Mouse (Mus musculus) kidney, adult 2 months (tissue): ENCODE measurements at regions not wholly inside any gene's neighbourhood (a gene's known extent, or its start where the extent isn't known, plus 50 kb on each side); places are given as distances from the start of the nearest gene placed in this dataset.
"Not testable (repeated sequence)": the region's sequence is repeated elsewhere in the genome, so short reads cannot be mapped to it uniquely, and the experiment has no call there.

Experiments
- CTCF ChIP-seq: fragments of 200-500 bp; conservative IDR thresholded peaks from 2 replicates; pipeline ENCODE4 v1.5.1; 2011; ENCODE audit warnings: low read depth, mild to moderate bottlenecking, control low read depth, low read length, moderate library complexity, mixed read lengths; ENCODE audit not compliant: insufficient read depth, insufficient read length
- POLR2A ChIP-seq: fragments of 200-500 bp; IDR thresholded peaks from one replicate; pipeline ENCODE4 v1.6.1; 2011; ENCODE audit warnings: low read depth, low read length, control low read depth

DNA sequence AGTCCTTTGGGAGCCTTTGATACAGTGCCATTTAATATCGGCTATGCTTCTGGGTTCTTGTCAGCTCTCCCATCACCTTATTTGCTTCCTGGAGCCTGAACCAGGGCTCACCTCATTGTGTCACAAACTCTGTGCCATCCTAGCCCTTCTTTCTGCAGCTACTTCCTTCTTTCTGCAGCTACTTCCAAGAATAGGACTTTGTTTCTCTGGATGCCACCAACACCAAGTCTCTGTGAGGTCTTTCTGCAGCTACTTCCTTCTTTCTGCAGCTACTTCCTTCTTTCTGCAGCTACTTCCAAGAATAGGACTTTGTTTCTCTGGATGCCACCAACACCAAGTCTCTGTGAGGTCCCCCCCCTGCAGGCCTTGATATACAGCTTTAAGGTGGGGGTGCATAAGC, 107.8 kb downstream of the Adra2a start:
- not testable (repeated sequence) for TF ChIP-seq CTCF, POLR2A
